Mouse (Mus musculus): ENCODE results near the gene Dnm2. TPM values are rescaled to one million over a fixed set of nuclear protein-coding genes. Genes with fewer than 3 reads are reported as not detected.

The Dnm2 gene
- polyA plus RNA-seq, 1 experiment from 2014 or later: 79.1 TPM

Small RNAs within 50 kb of the gene (microRNA-seq; reads per million reads assigned to microRNA genes)
- 3.7 reads per million, percentile 19 among the genes with 10 or more reads in this experiment for gene Mir199a-1

Other genes starting within 250 kb of the Dnm2 start
- gene Keap1, start 185.5 kb upstream of the Dnm2 start, polyA plus RNA-seq (2015; fragmentation: Nextera tagmentation; extraction: Ambion mirVana): 55.1 and 64.2 TPM in 2 replicates
- gene S1pr5, start 176.5 kb upstream of the Dnm2 start, polyA plus RNA-seq (2015; fragmentation: Nextera tagmentation; extraction: Ambion mirVana): 0.19 TPM in 1 of 2 replicates, not detected in the other
- gene Atg4d, start 159.6 kb upstream of the Dnm2 start, polyA plus RNA-seq (2015; fragmentation: Nextera tagmentation; extraction: Ambion mirVana): 42.7 and 49.5 TPM in 2 replicates
- gene Kri1, start 136.9 kb upstream of the Dnm2 start, polyA plus RNA-seq (2015; fragmentation: Nextera tagmentation; extraction: Ambion mirVana): 13.8 and 19.8 TPM in 2 replicates
- gene Cdkn2d, start 133.5 kb upstream of the Dnm2 start, polyA plus RNA-seq (2015; fragmentation: Nextera tagmentation; extraction: Ambion mirVana): 51.2 and 51.5 TPM in 2 replicates
- gene Ap1m2, start 112.6 kb upstream of the Dnm2 start, polyA plus RNA-seq (2015; fragmentation: Nextera tagmentation; extraction: Ambion mirVana): 35.9 and 37.1 TPM in 2 replicates
- 85.4 and 97.1 TPM in 2 replicates for gene Slc44a2, start 104.2 kb upstream of the Dnm2 start, polyA plus RNA-seq (2015; fragmentation: Nextera tagmentation; extraction: Ambion mirVana)
- gene Ilf3, start 57.0 kb upstream of the Dnm2 start, polyA plus RNA-seq (2015; fragmentation: Nextera tagmentation; extraction: Ambion mirVana): 208 and 221 TPM in 2 replicates
- 56.5 and 63.3 TPM in 2 replicates for gene Qtrt1, start 13.1 kb upstream of the Dnm2 start, polyA plus RNA-seq (2015; fragmentation: Nextera tagmentation; extraction: Ambion mirVana)
- gene Tmed1, start 85.3 kb downstream of the Dnm2 start, polyA plus RNA-seq (2015; fragmentation: Nextera tagmentation; extraction: Ambion mirVana): 133 and 138 TPM in 2 replicates
- 2.9 and 5.2 TPM in 2 replicates for gene AB124611, start 101.3 kb downstream of the Dnm2 start, polyA plus RNA-seq (2015; fragmentation: Nextera tagmentation; extraction: Ambion mirVana)
- 44.1 and 50.2 TPM in 2 replicates for gene Carm1, start 122.0 kb downstream of the Dnm2 start, polyA plus RNA-seq (2015; fragmentation: Nextera tagmentation; extraction: Ambion mirVana)
- 28.4 and 28.6 TPM in 2 replicates for gene Timm29, start 167.8 kb downstream of the Dnm2 start, polyA plus RNA-seq (2015; fragmentation: Nextera tagmentation; extraction: Ambion mirVana)
- 29.7 and 32.7 TPM in 2 replicates for gene Yipf2, start 167.9 kb downstream of the Dnm2 start, polyA plus RNA-seq (2015; fragmentation: Nextera tagmentation; extraction: Ambion mirVana)
- 91.0 and 101 TPM in 2 replicates for gene Smarca4, start 191.3 kb downstream of the Dnm2 start, polyA plus RNA-seq (2015; fragmentation: Nextera tagmentation; extraction: Ambion mirVana)

All from kidney, embryonic 15.5 days (tissue).